Mouse (Mus musculus) liver, embryonic 14.5 days (tissue): Measurements from ENCODE around the gene Tinf2.

ENCODE experiments used
- CTCF ChIP-seq: IDR thresholded peaks from 2 replicates; pipeline ENCODE4 v1.5.1; 2016; ENCODE audit warnings: antibody characterized with exemption, low read depth, control low read depth
- EP300 ChIP-seq: IDR thresholded peaks from 2 replicates; pipeline ENCODE4 v1.6.1; 2016; ENCODE audit warnings: antibody characterized with exemption, low read depth

GRCm38 (mm10) chr14:55660636-55661035 is 21.0 kb downstream of the Tinf2 start:
- TF ChIP-seq CTCF (no peak), EP300 (no peak)
